Mouse (Mus musculus): Measurements from ENCODE around the gene Wipf2. TPM values are rescaled to one million over a fixed set of nuclear protein-coding genes. Genes with fewer than 3 reads are reported as not detected.
"Not testable (repeated sequence)": the region's sequence is repeated elsewhere in the genome, so short reads cannot be mapped to it uniquely, and the experiment has no call there.

Wipf2 gene
- total RNA-seq, 2 experiments from 2014 or later: 5.6 to 6.7 TPM

DNA sequence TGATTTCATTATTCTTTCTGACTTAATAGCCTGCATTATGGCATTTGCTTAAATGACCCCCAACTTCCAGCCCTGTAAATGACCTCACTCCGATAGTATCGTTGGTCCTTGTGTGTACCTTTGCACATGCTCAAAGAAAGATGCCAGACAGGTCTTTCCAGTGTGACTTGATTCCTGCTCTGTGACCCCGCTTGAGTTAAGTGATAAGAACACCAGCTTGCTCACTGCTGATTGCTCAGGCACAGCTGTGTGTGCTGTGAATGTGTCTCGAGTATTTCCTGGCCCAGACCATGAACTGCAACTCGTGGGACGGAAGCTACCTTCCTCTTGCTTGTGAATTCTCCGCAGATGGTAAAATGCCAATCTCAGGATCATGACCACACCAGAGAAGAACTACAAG lies 41.6 kb downstream of the Wipf2 start:
- DNase-seq: no peak
- intact Hi-C loops (cut with DNase I): loop anchor here (5.0 kb wide), 1 partner anchor 113 kb away; no protein-coding TSS in a partner anchor

DNA sequence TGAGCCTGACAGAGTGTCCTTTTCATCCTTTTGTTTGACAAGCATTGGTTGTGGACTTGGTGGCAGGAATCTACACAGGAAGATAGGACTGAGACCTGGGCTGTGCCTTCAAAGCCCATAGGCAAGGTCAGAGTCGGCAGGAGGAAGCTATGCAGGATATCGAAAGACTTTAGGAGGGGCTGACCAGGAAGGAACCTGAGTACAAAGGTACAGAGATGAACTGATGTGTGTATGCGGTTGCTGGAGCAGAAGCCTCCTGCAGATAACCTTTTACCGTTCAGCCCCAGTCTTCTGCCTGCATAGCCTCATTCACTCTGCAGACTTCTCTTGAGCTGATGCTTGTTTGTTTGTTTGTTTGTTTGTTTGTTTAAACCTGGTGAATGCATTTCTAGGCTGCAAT lies 42.1 kb downstream of the Wipf2 start:
- intact Hi-C loops (cut with DNase I): loop anchor here (5.0 kb wide), 1 partner anchor 113 kb away; no protein-coding TSS in a partner anchor
- no peak for DNase-seq

DNA sequence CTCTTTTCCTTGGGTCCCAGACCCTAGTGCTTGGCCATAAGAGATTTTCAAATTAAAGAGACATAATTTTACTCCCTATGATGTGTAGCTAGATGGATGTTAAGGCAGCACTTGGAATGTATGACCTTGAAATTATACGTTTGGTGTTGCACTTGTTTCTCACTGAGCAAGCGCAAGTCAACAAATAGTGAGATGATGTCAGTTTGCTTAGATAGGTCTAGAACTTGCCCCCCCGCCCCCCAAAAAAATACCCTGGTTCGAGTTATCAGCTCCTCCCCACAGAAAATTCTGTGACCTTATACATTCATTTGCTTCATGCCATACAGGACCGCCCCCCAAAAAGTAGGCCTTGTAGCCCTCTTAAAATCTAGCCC lies 43.6 kb downstream of the Wipf2 start:
- intact Hi-C loops (cut with DNase I): loop anchor here (5.0 kb wide), 1 partner anchor 115 kb away; no protein-coding TSS in a partner anchor

GRCm38 (mm10) chr11:98907437-98908173 lies 44.2 kb downstream of the Wipf2 start, which contains the start of gene Cdc6:
TSS of gene Cdc6 (plus strand) at chr11:98907801.
- peak; percentile 89 to 95 for DNase-seq

More for the DNA sequence above, 43.6 kb downstream of the Wipf2 start:
- DNase-seq: no peak

GRCm38 (mm10) chr11:98909654-98910053 lies 46.2 kb downstream of the Wipf2 start:
- intact Hi-C loops (cut with DNase I): loop anchor here (1.0 to 5.0 kb wide), 3 partner anchors 50 to 207 kb away; partner anchors contain the start of gene Csf3
- peak in 1 of 2 experiments; percentile 61 for DNase-seq

More at GRCm38 (mm10) chr11:98907437-98908173, 44.2 kb downstream of the Wipf2 start, which contains the start of gene Cdc6:
- intact Hi-C loops (cut with DNase I): loop anchor here (5.0 kb wide), 1 partner anchor 115 kb away; no protein-coding TSS in a partner anchor

DNA sequence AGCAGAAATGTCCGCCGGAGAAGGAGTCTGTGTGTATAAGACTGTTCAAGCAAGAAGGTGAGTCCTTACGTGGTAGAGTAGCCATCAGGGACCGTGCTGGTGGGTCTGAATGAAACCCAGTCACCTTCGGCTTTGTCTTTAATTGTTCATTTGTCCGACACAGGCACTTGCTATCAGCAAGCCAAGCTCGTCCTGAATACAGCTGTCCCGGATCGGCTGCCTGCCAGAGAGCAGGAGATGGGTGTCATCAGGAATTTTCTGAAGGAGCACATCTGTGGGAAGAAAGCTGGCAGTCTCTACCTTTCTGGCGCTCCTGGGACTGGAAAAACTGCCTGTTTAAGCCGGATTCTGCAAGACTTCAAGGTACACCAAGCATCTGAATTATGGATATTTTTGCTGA lies 47.0 kb downstream of the Wipf2 start:
- intact Hi-C loops (cut with DNase I): loop anchor here (5.0 kb wide), 1 partner anchor 208 kb away; the partner anchor contains the start of gene Csf3
- no peak for DNase-seq

GRCm38 (mm10) chr11:98911498-98911897 lies 48.1 kb downstream of the Wipf2 start:
- no peak for DNase-seq
- intact Hi-C loops (cut with DNase I): loop anchor here (5.0 kb wide), 1 partner anchor 209 kb away; the partner anchor contains the start of gene Csf3

- intact Hi-C loops (cut with DNase I): loop anchor here (5.0 kb wide), 1 partner anchor 212 kb away; the partner anchor contains the start of gene Csf3
- no peak for DNase-seq
Measured at GRCm38 (mm10) chr11:98914196-98914595, 50.8 kb downstream of the Wipf2 start.

- DNase-seq; intact Hi-C loops (cut with DNase I): not testable (repeated sequence)
Measured at GRCm38 (mm10) chr11:98916376-98916775, 52.9 kb downstream of the Wipf2 start.

- intact Hi-C loops (cut with DNase I): no loop called here
Measured at GRCm38 (mm10) chr11:98917428-98918005, 54.1 kb downstream of the Wipf2 start.

DNA sequence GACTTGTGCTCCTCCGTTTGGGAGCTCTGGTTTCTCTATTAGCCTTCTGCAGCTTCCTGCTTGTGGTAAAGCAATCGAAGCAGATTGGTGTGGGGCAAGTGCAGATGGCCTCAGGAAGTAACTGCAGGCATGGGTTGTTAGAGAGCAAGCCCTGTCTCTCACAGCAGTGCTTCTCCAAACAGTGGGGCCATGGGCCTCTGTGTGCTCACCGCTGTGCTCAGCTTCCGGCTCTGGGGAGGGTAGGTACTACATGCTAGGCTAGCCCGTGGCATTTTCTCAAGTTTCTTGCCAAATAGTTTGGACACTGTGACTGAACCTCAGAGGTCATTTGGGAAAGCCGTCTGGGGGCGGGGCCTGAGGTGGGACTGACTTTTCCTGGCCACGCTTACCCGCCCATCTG lies 54.8 kb downstream of the Wipf2 start:
- intact Hi-C loops (cut with DNase I): no loop called here
- DNase-seq: peak in 1 of 2 experiments; percentile 56

More at GRCm38 (mm10) chr11:98917428-98918005, 54.1 kb downstream of the Wipf2 start:
- DNase-seq: no peak

GRCm38 (mm10) chr11:98919009-98919408 lies 55.6 kb downstream of the Wipf2 start:
- DNase-seq: no peak
- intact Hi-C loops (cut with DNase I): no loop called here

DNA sequence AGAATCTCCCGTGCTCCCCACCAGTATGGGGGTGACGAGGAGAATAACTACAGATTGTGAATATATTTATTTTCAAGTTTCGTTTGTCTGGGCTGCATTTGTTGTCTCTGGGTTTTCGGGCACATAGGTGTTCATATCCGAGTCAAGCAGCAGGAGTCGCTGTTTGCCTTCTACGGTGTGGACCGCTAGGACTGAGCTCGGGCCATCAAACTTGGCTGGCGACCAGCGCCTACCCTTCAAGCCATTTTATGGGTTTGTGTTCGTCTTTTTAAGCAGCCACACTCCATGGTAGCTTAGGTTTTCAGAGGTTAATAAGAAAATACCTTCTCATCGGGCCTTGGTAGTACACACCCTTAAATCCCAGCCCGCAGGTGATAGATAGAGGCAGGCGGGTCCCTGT lies 58.4 kb downstream of the Wipf2 start:
- DNase-seq: not testable (repeated sequence)
- intact Hi-C loops (cut with DNase I): loop anchor here (1.0 to 10.0 kb wide), 2 partner anchors 50 to 113 kb away; no protein-coding TSS in a partner anchor

GRCm38 (mm10) chr11:98922307-98922706 lies 58.9 kb downstream of the Wipf2 start:
- intact Hi-C loops (cut with DNase I): loop anchor here (1.0 to 10.0 kb wide), 2 partner anchors 50 to 112 kb away; no protein-coding TSS in a partner anchor
- peak in 1 of 2 experiments; percentile 63 for DNase-seq

GRCm38 (mm10) chr11:98922851-98923711 lies 59.6 kb downstream of the Wipf2 start:
- not testable (repeated sequence) for DNase-seq
- intact Hi-C loops (cut with DNase I): loop anchor here (1.0 to 10.0 kb wide), 2 partner anchors 49 to 112 kb away; no protein-coding TSS in a partner anchor

DNA sequence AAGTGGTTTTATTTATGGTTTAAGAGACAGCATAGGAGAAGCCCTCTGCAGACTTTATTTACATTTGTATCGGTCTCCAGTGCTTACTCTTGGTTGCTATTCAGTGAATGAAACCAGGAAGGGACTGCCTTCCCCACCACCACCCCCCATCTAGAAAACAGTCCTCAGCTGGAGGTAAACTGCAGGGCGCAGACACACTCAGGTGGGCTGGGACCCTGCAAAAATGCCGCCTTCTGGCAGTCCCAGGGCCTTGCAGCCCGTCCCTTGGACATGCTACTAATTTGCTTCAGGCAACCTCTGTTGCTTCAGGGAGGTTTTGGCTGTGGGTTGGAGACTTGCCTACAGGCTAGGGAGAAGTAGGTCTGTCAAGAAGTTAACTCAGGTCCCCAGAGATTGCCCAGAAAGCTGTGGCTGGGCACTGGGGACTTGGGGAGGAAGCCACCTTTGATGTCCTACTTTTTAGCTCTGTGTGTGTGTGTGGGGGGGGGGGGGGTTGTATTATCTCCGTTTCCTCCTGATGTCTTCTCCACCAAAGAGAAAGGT lies 61.3 kb downstream of the Wipf2 start:
- DNase-seq: no peak
- intact Hi-C loops (cut with DNase I): loop anchor here (5.0 to 10.0 kb wide), 3 partner anchors 110 to 223 kb away; no protein-coding TSS in a partner anchor

- DNase-seq: no peak
- intact Hi-C loops (cut with DNase I): loop anchor here (5.0 to 10.0 kb wide), 3 partner anchors 110 to 222 kb away; no protein-coding TSS in a partner anchor
Measured at GRCm38 (mm10) chr11:98925265-98925721, 61.9 kb downstream of the Wipf2 start.

DNA sequence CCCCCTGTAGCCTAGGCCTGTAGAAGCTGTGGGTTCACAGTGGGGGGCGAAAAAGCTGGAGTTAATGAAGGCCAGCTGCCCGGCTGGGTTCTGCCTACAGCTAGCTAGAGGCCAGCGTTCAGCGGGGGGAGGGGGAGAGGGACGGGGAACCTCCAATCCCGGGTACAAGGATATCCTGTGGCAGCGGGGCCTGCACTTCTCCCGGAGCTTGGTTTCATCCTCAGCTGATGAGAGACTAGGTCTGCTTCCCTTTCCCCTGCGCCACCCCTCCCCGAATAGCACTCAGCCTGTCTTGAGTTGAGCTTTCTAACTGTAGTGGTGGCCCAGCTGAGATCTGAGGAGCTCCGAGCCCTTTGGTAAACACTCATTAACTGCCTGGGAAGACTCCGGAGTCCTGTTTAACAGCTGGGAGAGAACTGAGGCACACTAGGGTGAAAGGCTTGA lies 62.5 kb downstream of the Wipf2 start:
- DNase-seq: no peak
- intact Hi-C loops (cut with DNase I): loop anchor here (5.0 to 10.0 kb wide), 3 partner anchors 109 to 221 kb away; no protein-coding TSS in a partner anchor

- intact Hi-C loops (cut with DNase I): loop anchor here (5.0 to 10.0 kb wide), 3 partner anchors 108 to 221 kb away; no protein-coding TSS in a partner anchor
- no peak for DNase-seq
Measured at GRCm38 (mm10) chr11:98926553-98926952, 63.1 kb downstream of the Wipf2 start.
